Mouse (Mus musculus) liver, postnatal 0 days (tissue): Measurements from ENCODE around the gene Cth. TPM values are rescaled to one million over a fixed set of nuclear protein-coding genes. Genes with fewer than 3 reads are reported as not detected.

Source experiments
- ATAC-seq: fragments of 200-750 bp; cut with Nextera tagmentation; 2 replicates; pipeline ENCODE4 v1.8.0; 2017; ENCODE audit warnings: mild to moderate bottlenecking, moderate library complexity
- DNase-seq: peaks from one replicate; pipeline ENCODE4 v3.0.0-alpha.2; 2016
- H3K27ac ChIP-seq: fragments of 300-500 bp; sonication (generic); 2 replicates; pipeline ENCODE4 v1.5.1; 2014; ENCODE audit warnings: antibody characterized with exemption, moderate library complexity, mild to moderate bottlenecking, low read depth
- H3K27me3 ChIP-seq: fragments of 300-500 bp; sonication (generic); 2 replicates; pipeline ENCODE4 v1.6.1; 2014; ENCODE audit warnings: low read length, control low read depth, mixed read lengths; ENCODE audit not compliant: insufficient read depth
- H3K36me3 ChIP-seq: fragments of 300-500 bp; sonication (generic); replicated peaks from 2 replicates; pipeline ENCODE4 v1.6.1; 2014; ENCODE audit warnings: mild to moderate bottlenecking, control low read depth, low read length, moderate library complexity, mixed read lengths; ENCODE audit not compliant: insufficient read depth
- H3K4me1 ChIP-seq: fragments of 300-500 bp; sonication (generic); 2 replicates; pipeline ENCODE4 v1.6.1; 2014; ENCODE audit warnings: antibody characterized with exemption, mild to moderate bottlenecking, control low read depth; ENCODE audit not compliant: insufficient read depth
- H3K4me2 ChIP-seq: fragments of 300-500 bp; sonication (generic); 2 replicates; pipeline ENCODE4 v1.6.1; 2014; ENCODE audit warnings: low read depth, mild to moderate bottlenecking, low read length, moderate library complexity, mixed read lengths
- H3K4me3 ChIP-seq: fragments of 300-500 bp; sonication (generic); 2 replicates; pipeline ENCODE4 v1.5.1; 2014; ENCODE audit warnings: low read depth, low read length
- H3K9ac ChIP-seq: fragments of 300-500 bp; sonication (generic); replicated peaks from 2 replicates; pipeline ENCODE4 v1.6.1; 2014; ENCODE audit warnings: mild to moderate bottlenecking, moderate library complexity
- H3K9me3 ChIP-seq: fragments of 300-500 bp; sonication (generic); 2 replicates; pipeline ENCODE4 v1.6.1; 2016; ENCODE audit warnings: mild to moderate bottlenecking, control low read depth, low read length, mixed read lengths
- CTCF ChIP-seq: sonication (generic); IDR thresholded peaks from 2 replicates; pipeline ENCODE4 v1.5.1; 2016; ENCODE audit warnings: antibody characterized with exemption, low read depth
- EP300 ChIP-seq: IDR thresholded peaks from 2 replicates; pipeline ENCODE4 v1.6.1; 2016; ENCODE audit warnings: antibody characterized with exemption, low read depth, mild to moderate bottlenecking
- WGBS: fragments of 180-500 bp; shearing (Covaris S2); extraction: QIAGEN DNeasy Blood & Tissue Kit; methylation state at CpG from one replicate; pipeline ENCODE4 v1.1.7; 2014; ENCODE audit not compliant: insufficient replicate concordance; 5-methylcytosine and 5-hydroxymethylcytosine counted together
- polyA plus RNA-seq: library from polyadenylated mRNA; unstranded; fragments of >200 nt; fragmentation: Nextera tagmentation; extraction: Ambion mirVana; gene quantifications from 2 replicates; pipeline ENCODE4 v1.2.1, GENCODE M21; 2015

The Cth gene
- polyA plus RNA-seq, 1 experiment from 2014 or later, result 190 TPM

DNA sequence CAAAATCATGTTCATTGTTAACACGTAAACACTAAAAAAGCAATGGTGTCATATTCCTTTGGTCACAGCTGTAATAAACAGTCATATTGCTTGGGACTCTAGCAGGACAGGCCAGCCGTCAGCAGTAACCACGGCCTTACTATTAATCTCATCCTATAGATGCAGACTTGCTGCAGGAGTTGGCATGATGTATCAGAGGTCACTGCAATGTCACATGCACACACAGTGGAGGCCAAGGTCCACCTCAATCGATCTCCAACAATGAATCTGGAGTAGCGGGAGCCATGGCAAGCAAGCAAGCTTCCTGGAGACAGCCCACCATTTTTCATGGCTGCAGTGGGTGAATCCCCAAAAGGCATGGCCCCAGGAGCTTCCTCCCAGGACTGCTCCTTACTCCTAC is 23.2 kb downstream of the Cth start:
- Histone ChIP-seq H3K36me3 (peaks cover 19% of the 10 kb centered on the region), H3K4me2 (no peak overlapping the region), H3K9ac (no peak overlapping the region), H3K4me3 (no peak overlapping the region), H3K27ac (no peak overlapping the region), H3K4me1 (no peaks in the 10 kb centered on the region), H3K9me3 (no peaks in the 10 kb centered on the region), H3K27me3 (no peaks in the 10 kb centered on the region)
- TF ChIP-seq EP300 (no peak), CTCF (no peak)
- ATAC-seq (peak; percentile 50), DNase-seq (peak; percentile 39)
- 67% methylated on average over 5 of the region's 5 CpGs for WGBS

DNA sequence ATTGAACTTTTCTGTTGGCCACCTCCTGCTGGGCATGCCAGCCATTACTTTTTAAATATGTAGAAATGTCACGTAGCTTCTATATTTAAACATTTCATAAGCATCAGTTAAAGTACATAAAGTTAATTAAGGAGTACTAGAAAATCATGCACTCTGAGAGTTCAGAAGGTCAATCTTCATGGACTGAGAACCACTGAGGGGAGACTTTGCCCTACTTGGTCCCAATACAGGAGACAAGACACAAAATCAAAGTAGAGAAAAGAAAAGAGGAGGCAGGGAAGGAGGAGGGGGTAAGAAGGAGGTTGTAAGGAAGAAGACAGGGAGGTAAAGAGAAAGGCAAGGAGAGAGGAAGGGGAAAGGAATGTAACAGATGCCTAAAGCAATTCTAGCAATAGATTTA is 24.9 kb downstream of the Cth start:
- Histone ChIP-seq H3K4me1 (no peaks in the 10 kb centered on the region), H3K9me3 (no peaks in the 10 kb centered on the region), H3K27ac (no peak overlapping the region), H3K4me2 (no peak overlapping the region), H3K9ac (no peak overlapping the region), H3K27me3 (no peaks in the 10 kb centered on the region), H3K36me3 (peaks cover 12% of the 10 kb centered on the region), H3K4me3 (no peak overlapping the region)
- 80% methylated on average over 1 of the region's 1 CpGs for WGBS
- no peak for TF ChIP-seq CTCF
- TF ChIP-seq EP300, result no peak
- DNase-seq (no peak), ATAC-seq (no peak)

DNA sequence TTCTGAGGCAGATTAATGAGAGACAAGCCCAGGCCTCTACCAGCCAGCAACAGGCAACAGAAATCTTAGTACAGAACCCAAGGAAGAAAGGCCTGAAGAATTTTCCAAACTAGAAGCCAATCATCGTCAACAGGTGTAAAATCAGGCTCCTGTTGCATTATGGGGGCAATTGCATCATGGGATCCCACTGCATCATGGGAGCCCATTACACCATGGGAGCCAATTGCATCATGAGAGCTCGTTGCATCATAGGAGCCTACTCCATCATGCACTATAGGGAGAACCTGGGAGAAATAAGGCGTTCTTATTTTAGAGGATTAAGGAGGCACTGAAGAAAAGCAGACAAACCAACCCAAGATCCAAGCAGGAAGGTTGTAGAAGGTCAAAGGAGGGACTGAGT is 27.2 kb downstream of the Cth start:
- no peaks in the 10 kb centered on the region for H3K27me3 ChIP-seq
- H3K9ac ChIP-seq, result no peak overlapping the region
- no peak overlapping the region for H3K4me2 ChIP-seq
- DNase-seq (no peak), ATAC-seq (peak; percentile 58)
- no peaks in the 10 kb centered on the region for H3K4me1 ChIP-seq
- H3K9me3 ChIP-seq, result no peaks in the 10 kb centered on the region
- 69% methylated on average over 3 of the region's 3 CpGs for WGBS
- H3K27ac ChIP-seq, result no peak overlapping the region
- no peak for TF ChIP-seq CTCF
- no peak for TF ChIP-seq EP300
- H3K36me3 ChIP-seq, result peaks cover 12% of the 10 kb centered on the region
- no peak overlapping the region for H3K4me3 ChIP-seq

DNA sequence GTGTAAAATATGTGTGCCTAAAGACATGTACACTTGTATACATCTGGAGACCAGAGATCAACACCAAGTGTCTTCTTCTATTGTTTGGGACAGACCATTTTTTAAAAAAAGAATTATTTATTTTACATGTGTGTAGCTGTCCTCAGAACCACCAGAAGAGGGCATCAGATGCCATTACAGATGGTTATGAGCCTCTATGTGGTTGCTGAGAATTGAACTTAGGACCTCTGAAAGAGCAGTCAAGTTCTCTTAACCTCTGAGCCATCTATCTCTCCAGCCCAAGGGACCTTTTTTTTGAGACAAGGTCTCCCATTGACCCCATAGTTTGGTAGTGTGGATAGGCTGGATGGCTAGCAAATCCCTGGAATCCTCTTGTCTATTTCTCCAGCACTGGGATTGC is 33.1 kb downstream of the Cth start:
- no peak for DNase-seq
- peaks cover 3% of the 10 kb centered on the region; the same call in 1 of the 2 replicates for H3K36me3 ChIP-seq
- no peaks in the 10 kb centered on the region for H3K4me1 ChIP-seq
- H3K27me3 ChIP-seq, result no peaks in the 10 kb centered on the region
- H3K27ac ChIP-seq, result no peak overlapping the region
- no peak overlapping the region for H3K9ac ChIP-seq
- TF ChIP-seq CTCF (peak; percentile 24), EP300 (no peak)
- H3K4me2 ChIP-seq, result no peak overlapping the region
- ATAC-seq, result peak; percentile 54
- H3K4me3 ChIP-seq, result no peak overlapping the region
- H3K9me3 ChIP-seq, result no peaks in the 10 kb centered on the region

DNA sequence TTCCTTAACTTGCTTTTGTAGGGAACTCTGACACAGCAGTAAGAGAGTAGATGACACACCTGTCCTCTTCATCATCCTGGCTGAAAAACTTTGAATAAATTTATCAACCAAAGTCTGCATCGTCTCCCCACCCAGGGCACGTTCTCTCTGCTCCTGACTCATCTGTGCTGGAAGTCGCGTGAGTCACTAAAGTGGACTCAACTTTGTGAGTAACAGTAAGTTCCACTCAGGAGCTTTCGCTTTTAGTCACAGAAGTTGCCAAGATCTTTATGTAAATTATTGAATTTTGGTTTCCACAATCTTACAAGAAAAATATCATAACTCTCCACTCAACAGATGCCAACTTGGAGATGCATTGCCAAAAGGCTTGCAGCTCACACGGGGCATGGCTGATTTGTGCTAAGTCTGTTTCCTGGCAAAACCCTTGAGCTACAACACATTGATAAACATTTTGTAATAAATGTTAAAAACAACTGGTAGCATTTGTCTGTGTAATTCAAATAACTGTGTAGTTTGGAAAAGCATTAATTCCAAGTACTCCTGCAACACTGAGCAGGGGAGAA is 40.7 kb downstream of the Cth start:
- DNase-seq, result no peak
- ATAC-seq, result no peak
- no peaks in the 10 kb centered on the region for H3K36me3 ChIP-seq
- H3K9ac ChIP-seq, result no peak overlapping the region
- H3K4me1 ChIP-seq, result no peaks in the 10 kb centered on the region
- no peaks in the 10 kb centered on the region for H3K9me3 ChIP-seq
- no peaks in the 10 kb centered on the region for H3K27me3 ChIP-seq
- H3K4me3 ChIP-seq, result no peak overlapping the region
- TF ChIP-seq EP300 (no peak), CTCF (no peak)
- H3K27ac ChIP-seq, result no peak overlapping the region
- 81% methylated on average over 6 of the region's 6 CpGs for WGBS
- H3K4me2 ChIP-seq, result no peak overlapping the region

DNA sequence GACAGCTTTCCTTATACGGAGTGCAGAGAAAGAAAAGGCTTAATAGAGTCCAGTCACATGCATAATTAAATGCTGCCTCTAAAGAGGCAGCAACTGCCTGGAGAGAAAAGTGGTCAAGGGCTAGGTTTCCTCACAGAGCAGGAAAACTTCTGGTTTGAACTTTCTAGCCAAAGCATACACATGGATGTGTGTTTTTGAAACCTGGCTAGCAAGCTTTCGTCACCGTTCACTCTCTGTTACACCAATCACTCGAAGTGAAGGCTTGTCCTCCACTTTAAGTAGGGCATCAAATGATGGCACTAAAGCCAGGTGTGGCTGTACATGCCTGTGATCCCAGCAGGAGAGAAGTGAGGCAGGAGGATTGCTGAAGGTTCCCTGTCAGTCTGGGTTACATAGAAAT is 41.8 kb downstream of the Cth start:
- H3K9me3 ChIP-seq, result no peaks in the 10 kb centered on the region
- H3K9ac ChIP-seq, result no peak overlapping the region
- H3K27ac ChIP-seq, result no peak overlapping the region
- DNase-seq, result no peak
- H3K4me2 ChIP-seq, result no peak overlapping the region
- H3K36me3 ChIP-seq, result no peaks in the 10 kb centered on the region
- no peaks in the 10 kb centered on the region for H3K27me3 ChIP-seq
- no peaks in the 10 kb centered on the region for H3K4me1 ChIP-seq
- no peak for ATAC-seq
- 64% methylated on average over 4 of the region's 4 CpGs for WGBS
- H3K4me3 ChIP-seq, result no peak overlapping the region
- no peak for TF ChIP-seq CTCF
- TF ChIP-seq EP300, result no peak

DNA sequence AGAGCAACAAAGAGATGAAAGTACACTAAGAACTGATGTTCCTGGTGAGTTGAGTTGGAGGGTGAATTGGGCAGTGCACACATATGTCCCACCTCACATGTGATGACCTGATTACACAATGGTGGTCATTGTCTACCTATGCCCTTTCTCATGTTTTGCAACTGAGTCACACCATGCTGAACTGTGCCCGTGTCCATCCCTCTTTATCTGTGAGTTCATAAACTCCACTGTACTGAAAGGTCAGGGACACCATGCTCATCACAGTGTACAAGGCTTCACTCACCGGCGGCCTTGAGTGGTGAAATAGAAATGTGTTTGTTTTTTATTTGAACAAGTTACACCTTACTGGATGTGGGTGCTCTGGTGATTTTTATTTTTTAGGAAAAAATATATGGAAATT is 42.9 kb downstream of the Cth start:
- DNase-seq (no peak), ATAC-seq (peak; percentile 72)
- WGBS, result 53% methylated on average over 3 of the region's 3 CpGs
- H3K27me3 ChIP-seq, result no peaks in the 10 kb centered on the region
- TF ChIP-seq EP300, result no peak
- no peak for TF ChIP-seq CTCF
- no peaks in the 10 kb centered on the region for H3K9me3 ChIP-seq
- H3K4me1 ChIP-seq, result no peaks in the 10 kb centered on the region
- no peak overlapping the region for H3K9ac ChIP-seq
- H3K27ac ChIP-seq, result no peak overlapping the region
- H3K4me3 ChIP-seq, result no peak overlapping the region
- no peaks in the 10 kb centered on the region for H3K36me3 ChIP-seq
- no peak overlapping the region for H3K4me2 ChIP-seq
